Mouse (Mus musculus) cerebellum, adult 2 months (tissue): ENCODE measurements at regions not wholly inside any gene's neighbourhood (a gene's known extent, or its start where the extent isn't known, plus 50 kb on each side); places are given as distances from the start of the nearest gene placed in this dataset.

ENCODE experiments used
- CTCF ChIP-seq: fragments of 200-500 bp; IDR thresholded peaks from 2 replicates; pipeline ENCODE4 v1.5.1; 2011; ENCODE audit warnings: low read depth, mild to moderate bottlenecking, control low read depth, low read length, moderate library complexity, borderline replicate concordance; ENCODE audit not compliant: insufficient read depth
- POLR2A ChIP-seq: fragments of 200-500 bp; IDR thresholded peaks from 2 replicates; pipeline ENCODE4 v1.6.1; 2011; ENCODE audit warnings: low read length, control low read depth, borderline replicate concordance; ENCODE audit not compliant: insufficient read depth

DNA sequence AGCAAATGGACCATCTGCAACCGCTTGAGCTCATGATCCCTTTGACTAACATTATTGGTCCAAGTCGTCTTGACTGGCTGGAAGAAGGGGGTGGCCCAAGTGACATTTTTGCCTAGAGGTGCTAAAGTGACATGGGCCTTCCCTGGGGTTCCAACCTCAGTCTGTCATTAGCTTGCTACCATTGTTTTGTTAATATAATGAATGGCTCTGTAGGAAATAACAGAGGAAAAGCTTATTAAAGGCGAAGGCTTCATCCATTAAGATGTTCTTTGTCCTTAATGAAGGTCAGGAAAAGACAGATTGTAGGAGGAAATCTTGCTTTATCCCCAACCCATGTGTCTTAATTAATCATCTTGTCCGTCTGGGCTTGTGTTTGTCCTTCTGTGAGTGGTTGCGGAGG is 69.1 kb upstream of the Gm10260 start:
- TF ChIP-seq CTCF (no peak), POLR2A (no peak)
